Mouse (Mus musculus) embryonic fibroblast, embryonic 13.5 days (primary cell): ENCODE results near the gene Foxp1.

Experiments
- CTCF ChIP-seq: IDR thresholded peaks from 2 replicates; pipeline ENCODE4 v1.5.1; 2011; ENCODE audit warnings: mild to moderate bottlenecking, control low read depth, low read length, moderate library complexity, borderline replicate concordance; ENCODE audit not compliant: insufficient read depth
- POLR2A ChIP-seq: IDR thresholded peaks from 2 replicates; pipeline ENCODE4 v1.6.1; 2011; ENCODE audit warnings: low read depth, mild to moderate bottlenecking, control low read depth, low read length, moderate library complexity

GRCm38 (mm10) chr6:99058688-99059087 is 463.8 kb downstream of the Foxp1 start:
- TF ChIP-seq CTCF = no peak
- TF ChIP-seq POLR2A = no peak
